Mouse (Mus musculus): Measurements from ENCODE around the gene Peak1. TPM values are rescaled to one million over a fixed set of nuclear protein-coding genes. Genes with fewer than 3 reads are reported as not detected.

Peak1 gene
- total RNA-seq, 4 experiments from 2014 or later = 54.2 to 77.2 (median 64.8) TPM

DNA sequence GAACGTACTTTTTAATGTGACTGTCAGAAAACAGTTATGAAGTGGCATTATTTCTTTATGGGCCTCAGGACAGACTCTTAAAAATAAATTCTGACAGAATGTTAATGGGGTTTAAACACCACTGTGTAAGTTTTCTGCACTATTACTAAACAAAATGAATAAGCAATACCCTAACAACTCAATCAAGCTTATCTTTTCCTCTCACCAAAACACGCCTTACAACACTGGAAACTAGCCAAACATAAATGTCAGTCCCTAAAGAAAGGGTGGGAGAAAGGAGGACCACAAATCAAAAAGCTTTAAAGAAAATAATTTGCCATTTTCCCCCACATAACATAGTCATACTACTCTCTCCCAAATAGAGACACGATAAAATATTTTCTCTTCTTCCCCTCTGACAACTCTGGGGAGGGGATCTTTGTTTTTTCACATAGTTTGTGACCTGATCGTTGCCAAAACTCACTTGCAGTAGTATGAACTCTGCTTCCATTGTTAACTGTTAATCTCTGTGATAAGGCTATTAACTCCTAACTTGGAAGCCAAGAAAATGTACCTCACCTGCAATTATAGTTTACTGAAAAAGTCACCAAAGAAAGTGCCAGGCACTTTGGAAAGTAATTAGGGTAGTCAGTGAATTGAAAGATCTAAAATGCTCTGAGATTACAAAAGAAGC, 1.8 kb downstream of the Peak1 start:
- DNase-seq = no peak

DNA sequence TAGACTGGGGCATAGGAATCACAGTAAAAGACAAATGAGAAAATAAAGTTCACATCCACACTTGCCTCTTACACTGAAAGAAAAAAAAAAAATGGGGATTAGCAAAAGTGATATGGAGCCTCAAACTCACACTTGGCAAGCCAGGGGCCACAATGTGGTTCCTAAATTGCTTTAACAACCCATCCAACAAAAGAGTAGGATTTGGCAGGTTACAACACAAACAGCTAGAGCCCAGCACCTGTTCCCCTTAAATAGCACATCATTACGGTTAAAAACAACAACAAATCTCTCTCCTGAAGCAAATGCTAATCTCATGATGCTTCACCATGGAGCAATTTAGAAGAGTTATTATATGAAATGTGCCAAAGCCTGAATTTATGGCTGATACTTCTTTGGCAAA, 2.5 kb downstream of the Peak1 start:
- DNase-seq = no peak

DNA sequence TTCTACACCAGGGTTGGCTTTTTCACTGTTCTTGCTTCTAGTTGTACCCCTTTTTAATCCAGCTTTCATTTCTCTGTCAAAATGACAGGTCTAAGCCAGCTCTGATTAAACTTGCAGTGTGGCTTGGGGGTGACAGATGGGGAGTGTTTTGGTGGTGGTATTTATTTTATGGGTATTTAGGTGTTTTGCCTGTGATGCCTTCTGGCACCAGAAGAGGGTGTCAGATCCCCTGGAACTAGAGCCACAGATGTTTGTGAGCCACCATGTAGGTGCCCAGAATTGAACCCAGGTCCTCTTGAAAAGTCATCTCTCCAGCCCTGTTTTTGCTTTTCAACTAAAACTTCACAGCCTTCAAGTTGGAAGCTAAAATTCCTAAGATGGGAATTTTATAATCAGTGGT, 3.5 kb downstream of the Peak1 start:
- DNase-seq = no peak

DNA sequence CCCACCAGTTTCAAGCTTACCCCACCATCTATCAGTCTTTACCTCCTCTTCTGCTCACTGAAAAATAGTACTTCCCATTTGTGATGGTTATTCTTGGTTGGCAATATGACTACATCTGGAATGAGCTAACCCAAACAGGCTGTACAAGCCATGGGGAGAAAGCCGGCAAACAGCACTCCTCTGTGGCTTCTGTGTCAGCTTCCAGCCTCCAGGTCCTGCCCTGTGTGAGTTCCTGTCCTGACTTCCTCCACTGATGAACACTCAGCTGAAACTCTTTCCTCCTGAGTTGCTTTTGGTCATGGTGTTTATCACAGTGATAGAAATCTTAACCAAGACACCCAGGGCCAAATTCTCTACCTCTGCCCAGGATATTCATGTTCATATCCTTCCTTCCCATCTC, 5.2 kb downstream of the Peak1 start:
- no peak for DNase-seq

DNA sequence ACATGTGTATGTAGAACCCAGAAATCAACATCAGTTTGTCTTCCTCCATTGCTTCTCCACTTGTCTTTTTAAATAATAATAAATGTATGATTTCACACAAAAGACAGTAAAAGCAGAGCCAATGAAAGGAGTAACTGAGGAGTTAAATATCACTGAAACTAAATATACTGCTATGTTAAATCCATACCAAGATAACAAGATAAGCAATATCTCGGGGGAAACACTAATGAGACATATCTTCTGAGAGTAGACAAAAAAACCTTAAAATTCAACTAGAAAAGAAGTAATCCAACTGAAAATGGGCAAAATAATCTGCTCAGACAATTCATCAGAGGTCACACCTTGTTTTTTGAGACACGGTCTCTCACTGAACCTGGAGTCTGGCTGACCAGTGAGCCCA, 7.9 kb downstream of the Peak1 start:
- no peak for DNase-seq

DNA sequence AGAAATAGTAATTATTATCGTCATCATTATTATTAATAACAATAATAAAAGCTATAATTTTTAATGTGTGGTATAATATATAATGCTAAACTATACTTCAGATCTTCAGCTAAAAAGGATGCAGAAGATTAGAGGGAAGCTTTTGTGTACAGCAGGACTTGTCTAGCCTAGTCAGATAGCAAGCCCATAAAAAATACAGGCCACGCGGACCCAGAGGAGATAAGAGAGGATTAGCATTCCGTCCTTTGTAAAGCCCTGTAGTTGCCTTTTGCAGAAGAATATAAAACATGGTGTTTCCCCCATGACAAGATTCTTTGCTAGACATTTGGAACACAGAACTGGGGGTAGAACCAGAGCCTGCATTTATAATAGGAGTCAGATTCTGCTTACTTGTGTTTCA, 13.2 kb downstream of the Peak1 start:
- no peak for DNase-seq

DNA sequence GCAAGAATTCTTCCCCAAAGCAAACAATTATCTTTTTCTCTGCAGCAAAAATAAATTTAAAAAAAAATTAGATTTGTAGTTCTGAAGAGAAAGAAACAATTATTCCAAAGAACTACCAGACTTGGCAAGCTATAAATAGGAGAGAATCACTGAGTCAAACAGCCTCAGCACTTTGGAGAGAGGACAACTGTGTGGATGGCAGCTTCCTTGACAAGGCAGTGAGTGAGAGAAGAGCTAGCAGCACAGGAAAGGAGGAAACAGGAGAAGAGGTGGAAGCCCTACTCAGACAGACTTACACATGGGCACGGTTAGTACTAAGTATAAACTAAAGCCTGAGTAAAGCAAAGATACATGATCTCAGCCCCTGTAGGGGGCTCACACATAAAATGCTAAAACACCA, 21.6 kb downstream of the Peak1 start:
- DNase-seq = no peak

DNA sequence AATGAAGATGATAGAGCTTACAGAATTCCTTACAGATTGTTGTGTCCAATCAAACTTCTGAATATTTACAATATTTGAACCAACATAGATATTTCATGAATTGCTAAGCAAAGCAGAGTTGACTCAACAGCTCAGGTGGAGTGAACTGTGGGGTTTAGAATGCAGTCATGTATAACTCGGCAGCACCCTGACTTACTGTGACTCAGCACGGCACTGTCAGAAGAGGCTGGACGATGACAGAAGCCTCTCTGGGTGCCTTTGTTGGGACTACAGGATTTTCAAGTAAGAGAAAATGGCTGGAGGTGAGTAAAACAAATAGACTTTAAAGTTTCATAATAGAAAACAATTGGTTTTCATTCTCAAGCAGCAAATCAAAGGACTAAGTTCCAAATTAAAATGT, 25.0 kb downstream of the Peak1 start:
- no peak for DNase-seq

DNA sequence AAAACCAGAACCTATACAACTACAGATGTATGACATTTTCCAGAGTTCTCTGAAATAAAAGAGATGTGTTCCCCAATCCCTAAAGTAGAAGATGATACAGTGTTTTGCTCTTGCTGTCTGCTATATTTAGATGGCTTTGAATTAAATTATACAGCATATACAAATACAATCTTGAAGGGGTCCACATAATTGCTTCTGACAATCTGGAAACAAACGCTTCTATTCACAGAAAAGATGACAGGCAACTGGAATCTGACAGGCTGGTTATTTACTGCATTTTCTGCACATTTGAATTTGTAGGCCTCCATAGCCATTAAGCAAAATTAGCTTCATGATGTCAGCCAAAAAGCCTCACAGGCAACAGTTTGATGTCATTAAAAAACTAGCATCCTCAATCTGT, 35.1 kb downstream of the Peak1 start:
- no peak for DNase-seq

DNA sequence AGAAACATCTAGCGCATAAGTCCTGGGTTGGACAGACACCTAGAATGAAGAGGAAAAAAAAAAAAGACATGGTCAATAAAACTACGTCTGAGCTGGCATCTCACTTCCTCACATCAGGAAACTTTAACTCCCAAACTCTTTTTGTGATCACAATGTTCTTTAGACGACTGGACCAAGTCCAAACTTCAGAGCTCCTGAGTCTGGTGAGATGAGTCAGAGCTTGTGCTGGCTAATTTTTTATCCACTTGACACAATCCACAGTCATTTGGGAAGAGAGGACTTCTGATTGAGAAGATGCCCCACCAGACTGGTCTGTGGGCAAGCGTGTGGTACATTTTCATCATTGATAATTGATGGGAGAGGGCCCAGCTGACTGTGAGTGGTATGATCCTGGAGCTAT, 43.5 kb downstream of the Peak1 start:
- DNase-seq = peak; percentile 29

DNA sequence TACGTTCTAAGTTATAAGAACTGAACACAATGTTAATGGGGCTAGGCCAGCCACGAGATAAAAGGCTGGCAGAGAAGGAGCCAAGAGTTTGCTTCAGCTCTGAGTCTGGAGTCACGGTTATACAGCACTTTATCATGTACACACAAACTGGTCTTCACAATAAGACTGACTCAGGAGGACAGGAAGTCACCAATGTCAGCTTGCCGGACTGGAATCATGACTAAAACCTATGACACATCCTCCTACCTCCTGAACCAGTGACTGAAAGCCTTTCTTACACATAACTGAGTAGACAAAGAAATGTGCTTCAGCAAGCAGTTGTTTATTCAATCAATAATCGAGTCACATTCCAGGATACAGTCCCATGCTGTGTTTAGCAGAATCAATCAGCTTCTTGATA, 47.2 kb downstream of the Peak1 start:
- peak; percentile 52 for DNase-seq

DNA sequence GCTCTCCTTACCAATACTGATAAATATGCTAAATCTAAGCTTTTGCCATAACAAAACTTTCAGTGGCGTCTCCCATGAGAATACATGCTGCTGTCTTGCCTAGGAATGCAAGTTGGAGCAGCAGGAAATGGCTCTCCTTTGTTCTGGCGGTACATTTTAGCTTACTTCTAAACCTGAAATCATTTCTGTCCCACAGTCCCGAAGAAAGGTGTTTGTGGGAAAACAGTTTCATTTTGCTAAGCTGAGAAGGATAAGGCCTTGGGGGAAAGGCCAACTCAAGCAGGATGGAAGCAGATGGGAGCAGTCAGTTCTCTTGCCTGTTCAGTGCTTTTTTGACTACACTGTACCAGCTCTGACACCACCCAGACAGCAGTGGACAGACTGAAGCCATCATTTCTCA, 49.1 kb downstream of the Peak1 start:
- no peak for DNase-seq

DNA sequence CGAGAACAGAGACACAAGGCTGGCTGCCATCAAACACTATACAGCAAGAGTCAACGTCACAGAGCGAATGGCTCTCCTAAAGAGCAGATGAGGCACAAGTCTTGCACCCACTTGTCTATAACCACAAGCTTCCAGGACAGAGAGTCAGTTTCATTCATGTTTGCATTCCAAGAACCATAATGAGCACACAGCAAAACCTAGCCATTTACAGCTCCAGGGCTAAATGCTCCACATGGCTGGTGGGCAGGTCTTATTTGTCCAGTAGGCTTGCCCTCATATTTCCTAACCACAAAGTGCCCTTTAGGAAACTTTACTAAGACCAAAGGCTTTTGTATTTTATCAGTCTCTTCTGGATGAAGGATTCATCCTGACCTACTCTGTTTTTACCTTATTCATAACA, 54.6 kb downstream of the Peak1 start:
- no peak for DNase-seq

DNA sequence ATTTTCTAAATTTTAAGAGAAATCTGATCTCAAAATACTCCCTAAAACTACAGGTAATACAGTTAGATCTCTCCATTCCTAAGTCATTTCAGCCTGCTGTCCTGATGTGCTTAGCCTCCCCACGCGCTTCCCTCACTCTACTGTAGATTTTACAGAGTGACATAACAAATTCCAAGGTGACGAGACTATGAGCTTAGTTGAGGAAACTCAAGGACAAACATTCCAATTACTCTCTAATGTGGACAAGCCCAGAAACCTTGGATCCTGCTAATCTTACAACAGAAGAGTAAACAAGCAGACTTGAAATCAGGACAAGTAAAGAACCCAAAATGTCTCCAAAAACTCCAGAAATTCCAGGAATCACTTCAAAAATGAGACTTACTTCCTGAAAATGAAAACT, 58.6 kb downstream of the Peak1 start:
- no peak for DNase-seq

DNA sequence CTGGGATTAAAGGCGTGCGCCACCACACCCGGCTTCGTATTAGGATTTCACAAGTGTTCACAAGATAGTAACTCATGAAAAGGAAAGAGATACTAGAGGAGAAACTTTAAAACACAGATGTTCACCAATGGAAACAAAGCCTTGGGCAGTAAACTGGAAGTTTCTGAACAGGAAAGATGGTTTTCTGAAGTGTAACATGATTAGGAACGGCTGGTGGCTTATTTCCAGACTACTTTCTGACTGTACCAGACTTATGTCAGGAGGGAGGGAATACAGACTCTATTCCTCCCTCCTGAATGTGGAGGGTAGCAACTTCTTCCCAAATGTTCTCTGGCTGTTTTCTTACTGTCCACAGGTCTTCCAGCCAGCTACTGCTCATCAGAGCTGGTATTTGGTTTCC, 62.7 kb downstream of the Peak1 start:
- DNase-seq = no peak

DNA sequence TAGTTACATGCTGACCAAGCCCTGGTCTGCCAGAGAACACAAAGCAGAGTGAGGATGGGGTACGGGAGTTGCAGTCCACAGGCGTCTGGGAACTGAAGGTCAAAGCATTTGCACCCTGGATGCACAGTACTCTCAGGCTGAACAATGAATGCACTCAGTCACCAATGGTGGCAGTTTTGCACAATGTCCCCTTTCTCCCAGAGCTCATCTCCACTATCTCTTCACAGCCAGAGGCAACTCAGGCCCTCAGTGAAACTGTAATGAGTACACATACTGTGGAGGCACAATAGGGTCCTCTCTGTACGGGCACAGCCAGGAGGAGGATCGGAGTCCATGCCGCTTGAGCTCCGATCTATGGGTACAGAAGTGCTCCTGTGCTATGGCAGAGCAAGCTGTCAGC, 71.5 kb downstream of the Peak1 start:
- DNase-seq = no peak

DNA sequence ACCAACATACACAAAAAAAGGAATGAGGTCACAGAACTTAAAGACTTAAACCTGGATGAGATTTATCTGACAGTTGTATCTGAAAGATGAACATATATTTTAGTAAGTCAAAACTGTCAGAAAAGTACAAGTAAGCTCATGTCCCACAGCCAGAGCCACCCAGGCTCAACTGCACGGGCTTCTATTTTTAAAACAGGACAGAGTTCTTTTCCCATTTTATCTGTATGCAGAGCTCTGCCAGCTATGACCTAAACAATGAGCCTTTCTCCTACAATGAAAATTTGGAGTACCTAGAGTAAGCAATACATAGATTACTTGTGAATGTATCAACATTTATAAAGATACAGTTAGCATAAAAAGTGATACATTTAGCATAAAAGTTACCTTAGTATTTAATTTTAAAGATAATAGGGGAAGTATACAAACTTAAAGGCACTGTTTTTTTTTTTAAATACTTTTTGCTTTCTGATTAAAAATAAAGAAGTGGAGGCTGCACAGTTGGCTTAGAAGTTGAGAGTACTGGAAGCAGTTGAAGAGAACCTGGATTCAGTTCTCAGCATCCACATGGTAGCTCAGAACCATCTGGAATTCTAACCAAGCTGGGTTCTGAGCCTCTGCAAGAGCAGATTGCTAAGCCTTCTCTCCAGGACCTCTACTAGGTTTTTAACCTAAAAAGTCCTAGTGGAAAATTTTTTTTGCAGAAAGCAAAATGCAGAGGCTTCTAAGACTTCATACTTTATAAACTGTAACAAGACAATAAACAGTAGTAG, 78.3 kb downstream of the Peak1 start:
- no peak for DNase-seq

DNA sequence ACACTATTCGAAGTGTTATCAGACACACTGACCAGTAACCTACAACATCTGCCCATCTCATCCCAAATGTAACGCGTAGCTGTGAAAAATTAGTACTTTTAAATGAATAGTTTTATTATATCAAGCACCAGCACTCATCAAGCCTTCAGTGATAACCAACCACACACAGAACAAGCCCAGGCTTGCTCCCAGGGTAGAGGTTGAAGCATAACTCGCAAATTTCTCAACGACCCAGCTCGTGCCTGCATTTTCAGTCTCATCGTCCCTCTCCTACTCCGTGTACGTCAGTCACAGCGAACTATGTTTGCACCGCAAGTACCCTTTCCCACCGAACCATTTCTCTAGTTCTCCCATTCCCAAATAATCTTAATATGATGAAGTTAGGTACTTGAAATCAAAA, 83.5 kb downstream of the Peak1 start:
- no peak for DNase-seq

DNA sequence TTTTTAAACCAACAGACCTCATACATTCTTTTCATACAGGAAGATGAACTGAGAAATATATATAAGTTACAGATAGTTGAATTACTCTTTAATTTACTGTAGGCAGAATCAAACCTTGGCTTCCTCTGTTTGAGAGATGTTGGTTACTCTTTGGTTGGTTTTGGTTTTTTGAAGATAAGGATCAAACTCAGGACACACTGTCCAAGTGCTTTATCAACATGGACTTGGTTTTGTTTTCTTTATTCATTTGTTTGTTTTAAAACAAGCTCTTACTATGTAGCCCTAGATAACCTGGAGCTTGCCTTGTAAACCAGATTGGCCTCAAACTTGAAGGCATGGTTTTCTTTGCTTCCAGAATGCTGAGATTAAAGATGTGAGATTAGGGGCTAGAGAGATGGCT, 85.1 kb downstream of the Peak1 start:
- DNase-seq = no peak

DNA sequence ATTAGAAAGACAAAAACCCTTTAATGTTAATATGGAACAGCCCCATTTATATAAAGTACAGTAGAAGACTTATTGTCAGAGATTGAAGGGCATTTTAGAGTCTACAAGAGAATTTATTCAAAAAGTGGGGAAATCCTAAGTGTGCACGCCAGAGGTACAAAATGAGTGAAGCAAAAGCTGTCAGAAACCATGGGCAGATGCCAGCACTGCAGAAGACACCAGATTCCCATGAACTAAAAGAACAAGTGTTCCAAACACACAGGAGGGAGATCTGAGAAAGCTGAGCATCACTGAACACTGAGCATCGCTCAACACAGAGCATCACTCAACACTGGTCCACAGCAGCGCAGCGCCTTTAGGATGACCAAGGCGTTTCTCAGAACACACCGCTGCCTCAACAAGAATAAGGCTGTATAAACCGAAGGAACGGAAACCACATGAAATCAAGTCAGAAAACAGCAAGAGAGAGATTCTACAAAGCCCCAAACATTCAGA, 91.3 kb downstream of the Peak1 start:
- no peak for DNase-seq

DNA sequence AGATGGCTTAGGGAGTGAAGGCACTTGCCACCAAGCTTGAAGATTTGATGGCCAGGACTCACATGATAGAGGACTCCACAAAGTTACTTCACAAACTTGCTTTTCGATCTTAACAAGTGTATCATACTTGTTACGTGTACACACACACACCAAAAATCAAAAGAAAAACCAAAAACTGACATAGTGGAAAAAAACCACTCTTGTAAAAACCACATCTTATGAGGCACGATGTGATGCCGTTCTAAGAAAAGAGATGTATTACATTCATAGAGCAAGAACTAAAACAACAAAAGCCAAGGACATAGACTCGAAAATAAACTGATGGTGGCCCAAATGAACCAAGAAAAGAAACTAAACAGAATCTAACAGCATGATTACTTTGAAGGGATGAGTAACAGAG, 92.1 kb downstream of the Peak1 start:
- no peak for DNase-seq

DNA sequence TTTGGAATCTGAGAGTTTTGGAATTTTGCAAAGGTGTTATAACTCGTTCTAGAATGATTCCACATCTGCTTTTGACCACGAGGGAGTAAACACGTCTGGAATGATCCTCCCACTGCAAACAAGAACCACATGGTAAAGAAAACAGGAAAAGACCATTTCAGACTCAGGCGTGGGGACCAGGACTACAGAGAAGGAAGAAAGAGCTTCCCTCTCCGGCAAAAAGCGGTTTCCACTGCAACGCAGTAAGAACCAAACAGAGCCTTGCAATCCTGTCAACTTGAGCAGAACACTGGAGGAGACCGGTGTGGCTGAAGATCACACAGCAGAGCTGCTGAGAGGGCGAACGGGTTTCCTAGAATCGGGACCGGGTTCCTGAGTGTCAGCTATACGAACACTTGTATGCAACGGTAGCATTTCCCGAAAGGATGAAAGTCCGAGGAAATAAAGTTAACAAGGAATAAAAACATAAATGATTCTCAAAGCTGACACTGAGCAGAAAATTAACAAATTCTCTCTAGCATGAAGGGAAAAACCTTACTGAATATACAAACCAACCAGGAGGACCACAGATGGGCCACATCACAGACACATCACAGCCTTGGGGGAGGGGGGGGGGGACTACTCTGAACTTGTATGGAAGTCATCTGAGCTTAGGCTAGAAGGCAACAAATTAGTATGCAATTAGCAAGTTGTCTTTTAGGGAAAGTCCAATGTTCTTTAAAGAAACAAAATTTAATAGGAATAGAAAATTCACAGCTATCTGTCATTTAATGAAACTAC, 93.1 kb downstream of the Peak1 start:
- no peak for DNase-seq

DNA sequence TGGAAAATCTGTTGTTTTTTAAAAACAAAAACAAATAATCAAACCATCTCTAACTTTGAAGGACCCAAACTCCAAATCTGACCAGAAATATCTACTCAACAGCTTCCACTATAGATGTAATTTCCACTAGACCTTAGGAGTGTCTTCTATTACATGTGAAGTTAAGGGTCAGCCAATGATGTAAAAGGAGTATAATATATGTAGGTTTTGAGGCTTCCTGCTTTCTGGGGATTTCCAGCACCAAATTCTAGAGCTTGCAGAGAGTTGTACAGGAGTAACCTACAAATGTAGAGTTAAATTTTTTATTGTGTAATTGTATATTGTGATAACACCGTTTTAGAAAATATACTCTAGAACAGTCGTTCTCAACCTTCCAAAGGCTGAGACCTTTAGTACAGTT, 96.6 kb downstream of the Peak1 start:
- no peak for DNase-seq

DNA sequence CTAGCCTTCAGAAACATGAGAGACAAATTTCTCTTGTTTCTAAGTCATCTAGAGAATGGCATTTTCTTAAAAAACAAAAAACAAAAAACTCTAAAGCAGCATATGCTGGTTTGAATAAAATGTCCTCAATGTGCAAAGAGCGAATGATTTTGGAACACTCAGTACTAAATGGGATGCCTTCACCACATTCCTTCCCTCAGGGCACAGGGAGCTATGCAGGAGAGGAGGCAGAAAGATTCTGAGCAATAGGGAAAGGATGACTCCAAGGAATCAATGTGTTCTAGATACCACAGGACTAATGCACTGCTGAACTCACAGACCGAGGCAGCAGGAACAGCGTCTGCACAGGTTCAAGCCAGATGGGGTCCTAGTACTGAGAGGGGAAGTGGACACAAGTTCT, 103.5 kb downstream of the Peak1 start:
- DNase-seq = no peak

Measured in adrenal gland, adult 8-10 months (tissue).